Mouse (Mus musculus) erythroblast, adult 5-6 weeks (primary cell): ENCODE measurements around the gene Irx6. TPM values are rescaled to one million over a fixed set of nuclear protein-coding genes. Genes with fewer than 3 reads are reported as not detected.

Experiments
- ATAC-seq: replicated peaks from 2 replicates; pipeline ENCODE4 v1.8.0; 2016; ENCODE audit warnings: moderate number of reproducible peaks, mild to moderate bottlenecking, moderate TSS enrichment, inconsistent platforms; ENCODE audit not compliant: poor library complexity, low FRiP score, severe bottlenecking
- total RNA-seq, 2 experiments: library from RNA; stranded (forward) in 1 of 2; stranded (reverse) in 1 of 2; fragments of 150-400 nt in 1 of 2; fragments of 200-764, 138-1000 nt in 1 of 2; gene quantifications; 2 replicates each; pipeline versions ENCODE4 v1.2.3 to v1.2.4; 2015 to 2017; ENCODE audit warnings: low replicate concordance in 2 of 2

Gene Irx6
- not detected in 2 replicates for total RNA-seq (2015; ENCODE audit: low replicate concordance)
- not detected in 2 replicates for total RNA-seq (2017; ENCODE audit: low replicate concordance)

- no peak for ATAC-seq
These were observed at the start of gene Irx6 for GRCm38 (mm10) chr8:92674244-92675128. Irx6 (plus strand) TSS chr8:92674288.

- ATAC-seq = no peak
These were observed 45.1 kb upstream of the Irx6 start for GRCm38 (mm10) chr8:92628711-92629650.

DNA sequence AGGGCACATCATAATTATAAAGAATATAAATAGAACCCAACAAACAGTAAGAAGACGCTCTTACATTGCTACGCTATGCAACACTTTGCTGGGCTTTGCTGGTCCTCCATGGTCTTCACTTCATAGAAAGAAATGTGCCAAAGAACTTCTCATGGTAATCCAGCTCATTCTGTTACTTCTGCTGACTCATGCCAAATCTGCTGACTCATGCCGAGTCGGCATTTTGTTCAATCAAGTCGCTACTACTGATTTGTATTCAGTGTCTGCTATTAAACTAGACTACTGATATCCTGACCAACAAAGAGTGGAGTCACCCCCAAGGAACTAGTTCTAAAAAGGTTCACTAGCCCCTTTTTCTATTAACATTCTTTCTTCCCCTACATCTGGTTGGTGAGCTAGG, 40.9 kb upstream of the Irx6 start:
- no peak for ATAC-seq

DNA sequence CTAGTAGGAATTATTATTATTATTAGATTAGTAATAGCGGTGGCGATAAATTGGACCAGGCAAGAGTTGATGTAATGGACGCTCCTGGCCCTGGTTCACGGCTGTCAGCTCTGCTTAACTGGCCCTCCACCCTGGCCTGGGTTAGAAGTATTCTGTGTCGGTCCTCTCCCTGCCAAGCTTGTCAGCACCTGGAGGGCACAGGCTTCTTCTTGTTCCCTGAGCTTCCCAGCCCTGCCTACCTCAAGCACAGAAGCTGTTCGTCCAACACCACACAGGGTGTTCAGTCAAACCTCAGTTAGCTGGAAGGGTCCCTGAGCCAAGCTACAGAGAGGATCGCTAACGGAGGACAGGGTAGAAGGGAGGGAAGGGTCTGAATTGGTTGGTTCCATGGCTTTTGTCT, 33.3 kb upstream of the Irx6 start:
- ATAC-seq = no peak

GRCm38 (mm10) chr8:92646637-92647036, 27.5 kb upstream of the Irx6 start:
- no peak for ATAC-seq

GRCm38 (mm10) chr8:92664207-92664606, 9.9 kb upstream of the Irx6 start:
- no peak for ATAC-seq

DNA sequence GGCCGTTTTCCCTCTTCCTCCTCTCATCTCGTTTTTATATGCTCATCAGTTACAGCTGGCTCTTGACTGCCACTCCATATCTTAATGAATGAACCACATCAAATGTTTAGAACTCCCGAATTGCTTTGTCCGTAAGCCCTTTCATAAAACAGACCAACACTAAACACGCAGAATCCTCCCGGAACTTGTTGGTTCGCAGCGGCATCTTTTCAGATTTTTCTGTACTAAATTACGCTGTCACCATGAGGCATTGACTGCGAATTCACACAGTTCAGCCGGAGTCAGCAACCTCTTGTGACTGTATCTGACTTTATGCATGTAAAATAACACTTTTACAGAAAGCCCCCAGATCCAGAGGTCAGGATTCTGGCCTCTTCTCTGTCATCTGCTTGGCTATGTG, 3.9 kb upstream of the Irx6 start:
- ATAC-seq = no peak

DNA sequence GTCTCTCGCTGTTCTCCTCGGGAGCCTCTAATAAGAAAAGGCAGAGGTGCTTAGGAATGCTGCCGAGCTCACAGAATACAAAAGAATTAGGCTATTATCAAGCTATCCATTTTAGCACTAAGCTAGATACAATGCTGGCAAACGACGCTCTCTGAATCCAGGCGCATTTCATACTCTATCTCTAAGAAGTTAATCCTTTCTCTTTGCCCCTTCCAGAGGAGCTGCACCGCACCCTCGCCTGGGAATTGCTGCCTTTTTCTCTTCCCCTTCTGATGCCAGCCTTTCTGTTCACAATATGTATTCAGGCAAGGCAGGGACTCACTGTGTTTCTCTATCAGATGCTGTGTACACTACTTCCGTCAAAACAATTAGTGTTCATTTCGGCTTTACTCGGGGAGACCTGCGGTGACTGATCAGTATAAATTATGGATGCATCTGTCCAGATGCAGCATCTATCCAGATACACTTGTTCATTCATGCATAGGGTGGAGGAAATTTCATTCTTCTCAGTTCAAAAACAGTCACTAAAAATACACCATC, 3.4 kb upstream of the Irx6 start:
- ATAC-seq = no peak

DNA sequence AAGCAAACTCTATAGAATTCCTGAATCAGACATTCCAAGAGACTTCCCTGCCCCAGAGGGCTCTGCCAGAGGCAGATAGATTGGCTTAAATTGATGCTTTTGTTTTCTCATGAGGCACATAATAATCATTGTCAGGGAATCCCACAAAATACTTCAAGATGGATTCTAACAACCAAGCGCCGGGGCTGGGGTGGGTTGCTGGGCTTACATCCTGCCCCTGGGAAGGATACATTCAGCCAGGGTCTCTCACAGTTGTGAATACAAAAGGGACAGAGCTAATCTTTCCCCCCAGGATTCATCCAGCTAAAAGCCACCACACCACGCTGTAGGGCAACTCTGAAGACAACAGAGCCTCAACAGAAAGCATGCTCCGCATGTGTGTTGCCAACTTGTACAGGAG, 2.2 kb upstream of the Irx6 start:
- no peak for ATAC-seq

DNA sequence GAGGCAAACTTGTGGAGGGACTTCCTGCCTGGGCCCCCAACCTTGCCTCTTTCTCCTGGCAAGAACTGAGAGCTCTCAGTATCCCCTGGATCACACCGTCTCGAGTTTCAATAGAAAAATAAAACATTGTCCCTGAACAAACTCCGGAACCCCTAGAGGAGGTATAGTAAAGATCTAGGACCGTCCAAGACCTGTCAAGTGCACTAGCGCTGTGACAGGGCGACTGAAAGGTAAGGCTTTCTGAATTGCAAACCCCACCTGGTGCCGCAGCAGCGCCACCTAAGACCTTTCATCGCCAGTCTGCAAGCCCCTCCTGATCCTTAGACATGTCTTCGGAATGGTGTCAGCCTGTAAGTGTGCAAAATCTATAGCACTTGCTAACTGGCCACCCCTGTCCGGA, 987 bp upstream of the Irx6 start:
- no peak for ATAC-seq

GRCm38 (mm10) chr8:92673555-92674243, 389 bp upstream of the Irx6 start:
- ATAC-seq = no peak

DNA sequence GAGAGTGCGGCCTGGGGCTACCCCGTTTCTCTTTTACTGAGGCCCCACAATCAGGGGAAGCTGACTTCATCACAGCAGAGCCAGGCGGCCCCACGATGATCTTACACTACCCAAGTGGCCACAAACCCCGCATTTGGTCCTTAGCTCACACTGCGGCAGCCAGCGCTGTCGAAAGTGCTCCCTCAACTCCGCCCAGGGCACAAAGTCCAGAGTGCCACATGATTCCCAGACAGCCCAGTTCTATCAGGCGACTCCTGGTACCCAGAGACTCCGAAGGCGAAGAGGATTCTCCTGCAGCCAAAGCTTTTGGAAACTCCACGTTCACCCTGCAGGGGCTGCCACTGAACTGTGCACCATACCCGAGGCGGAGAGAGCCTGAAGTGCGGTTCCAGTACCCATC, 4.3 kb downstream of the Irx6 start:
- ATAC-seq = no peak

GRCm38 (mm10) chr8:92697361-92697760, 23.3 kb downstream of the Irx6 start:
- no peak for ATAC-seq

GRCm38 (mm10) chr8:92698411-92698810, 24.3 kb downstream of the Irx6 start:
- ATAC-seq = no peak

- no peak for ATAC-seq
These were observed 25.9 kb downstream of the Irx6 start for GRCm38 (mm10) chr8:92699922-92700540.

- ATAC-seq = no peak
These were observed 29.3 kb downstream of the Irx6 start for GRCm38 (mm10) chr8:92703375-92703774.

DNA sequence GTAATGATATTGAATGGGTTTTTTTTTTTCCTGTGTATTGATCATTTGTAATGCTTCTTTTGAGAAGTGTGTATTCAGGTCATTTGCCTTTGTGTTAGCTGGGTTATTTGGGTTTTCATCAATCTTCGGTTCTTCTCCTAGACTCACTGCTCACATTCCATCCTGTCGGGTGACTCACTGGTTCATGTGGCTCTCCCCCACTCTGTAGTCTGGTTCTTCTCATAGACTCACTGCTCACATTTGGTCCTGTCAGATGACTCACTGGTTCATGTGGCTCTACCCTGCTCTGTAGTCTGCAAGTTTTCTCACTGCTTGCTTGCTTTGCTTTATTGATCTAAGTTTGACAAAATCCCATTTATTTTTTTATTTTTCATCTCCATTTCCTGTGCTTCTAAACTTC, 32.2 kb downstream of the Irx6 start:
- no peak for ATAC-seq

- no peak for ATAC-seq
These were observed 39.2 kb downstream of the Irx6 start for GRCm38 (mm10) chr8:92713286-92713685.

DNA sequence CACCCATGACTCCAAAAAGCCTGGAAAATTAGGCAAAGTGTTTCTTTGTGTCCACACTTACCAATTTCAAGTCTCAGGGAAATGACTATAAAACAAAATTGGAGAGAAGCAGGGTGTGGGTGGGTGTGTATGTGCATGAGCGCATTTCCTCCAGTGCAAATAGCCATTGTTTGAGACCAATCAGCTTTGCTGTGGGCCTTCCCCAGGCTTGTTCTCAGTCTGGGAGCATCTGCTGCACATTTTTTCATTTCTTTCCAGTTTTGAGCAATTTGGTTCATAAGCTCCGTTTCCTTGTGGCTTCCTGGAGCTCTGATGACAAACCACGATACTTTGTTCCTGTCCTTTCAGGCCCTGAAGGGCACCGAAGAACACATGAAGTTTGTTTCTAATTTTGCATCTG, 43.3 kb downstream of the Irx6 start:
- ATAC-seq = no peak
